Mouse (Mus musculus) forebrain, embryonic 10.5 days (tissue): ENCODE measurements around the gene Hint2. TPM values are rescaled to one million over a fixed set of nuclear protein-coding genes. Genes with fewer than 3 reads are reported as not detected.

Experiments
- DNase-seq: peaks from one replicate; pipeline ENCODE4 v3.0.0-alpha.2; 2017; ENCODE audit warnings: low spot score; ENCODE audit errors: extremely low spot score
- H3K27ac ChIP-seq: fragments of 300-500 bp; sonication (generic); 2 replicates; pipeline ENCODE4 v1.5.1; 2016; ENCODE audit warnings: mild to moderate bottlenecking
- H3K27me3 ChIP-seq: fragments of 300-500 bp; sonication (generic); 2 replicates; pipeline ENCODE4 v1.6.1; 2016; ENCODE audit warnings: mild to moderate bottlenecking; ENCODE audit not compliant: poor library complexity, severe bottlenecking
- H3K36me3 ChIP-seq: fragments of 300-500 bp; sonication (generic); replicated peaks from 2 replicates; pipeline ENCODE4 v1.6.1; 2016; ENCODE audit warnings: mild to moderate bottlenecking, moderate library complexity
- H3K4me1 ChIP-seq: fragments of 300-500 bp; sonication (generic); 2 replicates; pipeline ENCODE4 v1.6.1; 2016
- H3K4me3 ChIP-seq: fragments of 300-500 bp; sonication (generic); 2 replicates; pipeline ENCODE4 v1.5.1; 2016; ENCODE audit warnings: mild to moderate bottlenecking, moderate library complexity
- H3K9me3 ChIP-seq: fragments of 300-500 bp; sonication (generic); 2 replicates; pipeline ENCODE4 v1.6.1; 2016; ENCODE audit warnings: mild to moderate bottlenecking, moderate library complexity
- WGBS: fragments of 180-500 bp; shearing (Covaris S2); methylation state at CpG from one replicate; pipeline ENCODE4 v1.1.7; 2016; 5-methylcytosine and 5-hydroxymethylcytosine counted together
- polyA plus RNA-seq: library from polyadenylated mRNA; unstranded; fragments of >200 nt; fragmentation: Nextera tagmentation; extraction: Ambion mirVana; gene quantifications from 2 replicates; pipeline ENCODE4 v1.2.1, GENCODE M21; 2016

Hint2 gene
- polyA plus RNA-seq, 1 experiment from 2014 or later: 69.7 TPM

DNA sequence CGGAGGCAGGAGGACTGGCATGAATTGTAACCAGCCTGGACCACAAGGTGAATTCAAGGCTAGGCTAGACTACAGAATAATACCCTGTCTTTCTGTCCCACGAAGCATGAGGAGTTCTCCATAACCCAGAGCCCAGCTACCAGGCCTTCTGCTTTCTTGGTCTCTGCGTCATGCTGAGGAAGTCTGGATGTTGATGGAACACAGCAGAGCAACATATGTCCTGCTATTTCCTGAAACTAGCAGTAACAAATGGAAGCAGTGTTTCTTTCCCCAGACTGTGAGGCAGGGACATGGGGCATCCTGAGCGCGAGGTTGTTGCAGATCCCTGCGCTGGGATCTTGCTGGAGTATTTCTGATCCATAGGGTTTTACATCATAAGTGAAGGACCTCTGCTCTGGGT is 22.3 kb upstream of the Hint2 start:
- Histone ChIP-seq H3K4me1 (no peaks in the 10 kb centered on the region), H3K36me3 (peaks cover 30% of the 10 kb centered on the region), H3K27ac (no peak overlapping the region), H3K4me3 (no peak overlapping the region), H3K27me3 (no peaks in the 10 kb centered on the region), H3K9me3 (no peaks in the 10 kb centered on the region)
- no peak for DNase-seq
- WGBS: 85% methylated on average over 6 of the region's 6 CpGs

DNA sequence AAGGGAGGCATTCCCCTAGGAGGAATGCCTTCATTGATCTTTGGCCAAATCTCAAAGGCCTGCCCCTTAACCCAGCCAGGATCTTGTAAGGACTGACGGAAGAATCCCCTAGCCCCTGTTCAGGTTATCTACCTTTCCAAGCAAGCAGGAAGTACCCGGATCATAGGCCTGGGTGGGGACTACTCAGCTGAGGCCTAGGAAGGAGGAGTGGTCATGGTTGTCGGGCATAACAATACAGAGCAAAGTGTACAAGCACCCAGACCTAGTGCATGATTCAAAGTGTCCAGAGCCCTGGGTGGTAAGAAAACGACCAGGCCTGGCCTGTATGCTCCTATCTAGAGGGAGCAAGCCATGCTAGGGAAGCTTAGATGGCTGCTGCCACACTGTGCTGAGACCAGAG is 19.3 kb upstream of the Hint2 start:
- WGBS: 73% methylated on average over 4 of the region's 4 CpGs
- DNase-seq: no peak
- Histone ChIP-seq H3K27me3 (peaks cover 8% of the 10 kb centered on the region), H3K27ac (no peak overlapping the region), H3K4me3 (no peak overlapping the region), H3K9me3 (no peaks in the 10 kb centered on the region), H3K36me3 (peaks cover 10% of the 10 kb centered on the region), H3K4me1 (peaks cover 11% of the 10 kb centered on the region)

DNA sequence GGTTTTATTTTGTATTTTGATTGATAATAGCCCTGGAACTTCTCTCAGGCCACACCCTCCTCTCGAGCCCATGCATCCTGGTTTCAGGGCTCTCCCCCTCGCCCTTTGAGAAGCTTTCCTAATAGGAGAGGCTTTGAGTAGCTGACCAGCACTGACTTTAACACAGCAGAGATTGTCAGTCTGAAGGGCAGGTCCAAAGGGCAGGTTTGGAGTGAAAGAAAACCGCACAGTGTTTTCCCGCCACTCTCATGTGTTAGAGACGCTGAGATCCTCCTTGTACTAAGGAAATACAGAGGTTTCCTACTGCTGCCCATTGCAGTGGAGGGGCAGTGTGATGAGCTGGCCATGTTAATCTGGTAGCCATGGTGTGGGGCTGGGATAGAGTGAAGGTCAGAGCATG is 18.7 kb upstream of the Hint2 start:
- H3K4me3 ChIP-seq: no peak overlapping the region
- peaks cover 14% of the 10 kb centered on the region for H3K27me3 ChIP-seq
- H3K4me1 ChIP-seq: peaks cover 18% of the 10 kb centered on the region
- DNase-seq: no peak
- no peaks in the 10 kb centered on the region for H3K9me3 ChIP-seq
- peaks cover 10% of the 10 kb centered on the region for H3K36me3 ChIP-seq
- 79% methylated on average over 5 of the region's 5 CpGs for WGBS
- H3K27ac ChIP-seq: no peak overlapping the region

DNA sequence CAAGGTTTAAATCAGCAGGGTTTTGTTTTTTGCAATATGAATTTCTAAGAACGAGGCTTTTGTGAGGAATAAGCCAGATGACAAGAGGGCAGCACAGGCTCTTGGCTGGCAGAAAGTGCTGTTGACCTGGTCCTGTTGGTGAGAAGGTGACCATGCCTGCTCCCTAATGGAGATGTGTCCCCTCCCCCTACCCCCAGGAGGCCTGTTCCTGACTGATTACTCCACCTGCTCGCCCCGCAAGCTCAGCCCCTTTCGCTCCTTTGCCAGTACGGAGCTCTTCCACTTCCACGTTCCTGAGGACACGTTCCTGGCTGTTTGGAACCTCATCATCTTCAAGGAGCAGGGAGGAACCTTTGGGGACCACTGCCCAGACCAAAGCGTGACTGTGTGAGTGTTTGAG is 17.4 kb upstream of the Hint2 start:
- Histone ChIP-seq H3K27ac (no peak overlapping the region), H3K36me3 (peaks cover 10% of the 10 kb centered on the region), H3K4me1 (peaks cover 27% of the 10 kb centered on the region), H3K9me3 (no peaks in the 10 kb centered on the region), H3K4me3 (no peak overlapping the region), H3K27me3 (peaks cover 20% of the 10 kb centered on the region)
- WGBS: 78% methylated on average over 8 of the region's 8 CpGs
- no peak for DNase-seq

DNA sequence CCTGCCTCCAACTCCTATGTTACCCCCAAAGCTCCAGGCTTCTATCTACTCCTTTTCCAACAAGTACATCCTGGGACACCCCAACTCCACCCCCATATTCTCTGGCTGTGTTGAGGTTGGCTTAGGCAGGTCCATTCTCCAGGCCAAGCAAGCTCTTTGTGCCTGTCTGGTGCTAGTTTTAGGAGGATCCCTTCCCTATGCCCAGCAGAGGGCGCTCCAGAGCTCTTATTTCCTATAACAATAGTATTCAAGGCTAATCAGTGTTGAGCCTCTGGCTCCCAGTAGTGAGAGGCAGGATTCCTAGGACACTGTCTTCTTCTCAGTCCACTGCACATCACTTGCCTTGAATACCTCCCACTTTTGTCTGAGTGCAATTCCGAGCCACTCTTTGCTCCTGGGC is 15.8 kb upstream of the Hint2 start:
- H3K4me3 ChIP-seq: no peak overlapping the region
- peaks cover 6% of the 10 kb centered on the region for H3K36me3 ChIP-seq
- H3K27me3 ChIP-seq: peaks cover 35% of the 10 kb centered on the region
- H3K9me3 ChIP-seq: no peaks in the 10 kb centered on the region
- 0 out of 2 replicates have a peak overlapping the region, but pooled peaks have one; percentile 22 for H3K27ac ChIP-seq
- DNase-seq: peak; percentile 87
- WGBS: 0% methylated on average over 2 of the region's 2 CpGs
- peaks cover 32% of the 10 kb centered on the region for H3K4me1 ChIP-seq

DNA sequence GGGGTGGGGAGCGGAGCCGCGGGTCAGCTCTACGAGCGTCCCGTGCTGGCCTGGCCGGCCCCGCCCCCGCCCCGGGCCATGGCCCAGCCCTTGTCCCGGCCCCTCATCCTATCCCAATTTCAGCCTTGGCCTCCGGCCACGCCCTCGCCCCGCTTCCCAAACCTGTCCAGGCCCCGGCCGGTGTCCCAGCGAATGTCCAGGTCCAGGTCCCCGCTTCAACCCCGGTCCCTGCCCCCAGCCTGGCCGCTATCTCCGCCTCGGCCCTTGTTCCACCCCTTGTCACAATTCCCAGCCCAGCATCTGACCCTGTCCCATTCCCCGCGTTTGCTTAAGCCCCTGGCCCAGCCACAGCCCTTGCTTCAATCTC is 13.1 kb upstream of the Hint2 start:
- DNase-seq: peak; percentile 82
- H3K4me1 ChIP-seq: peaks cover 32% of the 10 kb centered on the region

DNA sequence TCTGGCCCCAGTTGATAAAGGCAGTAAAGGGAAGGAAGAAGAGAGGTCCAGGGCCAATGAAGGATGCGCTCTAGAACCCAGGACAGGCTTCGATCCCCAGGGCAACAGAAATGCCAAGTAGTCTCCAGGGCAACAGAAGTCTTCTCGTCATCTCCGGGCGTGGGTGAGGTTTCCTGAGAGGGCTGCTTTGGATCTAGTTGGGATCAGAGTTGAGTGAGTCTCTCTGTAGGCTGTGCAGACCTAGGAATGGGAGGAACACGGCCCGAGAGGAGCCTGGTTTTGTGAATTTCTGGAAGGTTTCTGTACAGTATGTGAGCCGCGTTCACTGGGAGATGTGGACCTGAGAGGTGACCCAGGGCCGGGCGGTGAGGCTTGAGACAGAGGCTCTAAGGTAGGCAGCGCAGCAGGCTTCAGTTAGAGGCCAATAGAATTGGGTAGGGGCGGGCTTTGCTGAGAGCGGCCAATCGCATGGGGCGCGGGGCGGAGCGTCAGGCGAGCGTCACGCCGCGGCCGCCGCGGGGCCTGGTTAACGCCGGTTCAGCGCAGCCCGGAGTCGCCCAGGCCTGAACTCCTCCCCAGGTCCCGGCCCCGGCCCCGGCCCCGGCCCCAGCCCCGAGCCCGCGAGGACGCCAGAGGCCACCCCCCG is 12.6 kb upstream of the Hint2 start, which contains the start of the genes Tmem8b and Fam221b:
Gene Tmem8b, plus strand, starts transcription at position 190 of the 646 bp plus-strand sequence.
Gene Fam221b, minus strand, starts transcription at position 364 of the 646 bp plus-strand sequence.
- 4% methylated on average over 40 of the region's 41 CpGs for WGBS
- Histone ChIP-seq H3K27me3 (peaks cover 64% of the 10 kb centered on the region), H3K36me3 (no peaks in the 10 kb centered on the region), H3K9me3 (no peaks in the 10 kb centered on the region), H3K4me3 (peak within 1 kb of the TSS; percentile 82), H3K27ac (peak within 1 kb of the TSS; percentile 93), H3K4me1 (peaks cover 32% of the 10 kb centered on the region)
- peak; percentile 88 for DNase-seq

More for the DNA sequence above, 13.1 kb upstream of the Hint2 start:
- 2% methylated on average over 21 of the region's 25 CpGs for WGBS
- Histone ChIP-seq H3K4me3 (peak overlapping the region; percentile 82), H3K27ac (peak overlapping the region; percentile 93), H3K36me3 (peaks cover 3% of the 10 kb centered on the region), H3K9me3 (no peaks in the 10 kb centered on the region), H3K27me3 (peaks cover 61% of the 10 kb centered on the region)

DNA sequence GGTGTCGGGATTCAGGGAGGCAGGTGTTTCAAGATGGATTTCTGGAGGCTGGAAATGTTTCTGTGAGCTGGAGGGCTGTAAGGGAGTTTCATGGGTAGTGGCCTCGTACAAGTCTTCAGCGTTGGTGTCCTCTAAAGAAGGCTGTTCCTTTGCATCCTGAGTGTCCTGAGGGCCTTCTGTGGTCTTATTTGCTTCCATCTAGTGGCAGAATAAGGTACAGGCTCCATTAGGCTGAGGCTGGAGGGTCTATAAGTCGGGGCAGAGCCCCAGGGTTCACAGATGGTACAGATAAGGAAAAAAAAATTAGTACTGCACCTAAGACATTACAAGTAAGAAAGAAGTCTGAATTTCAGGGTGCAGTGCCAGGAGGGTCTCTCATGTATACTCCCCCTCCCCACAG is 10.1 kb upstream of the Hint2 start:
- WGBS: 31% methylated on average over 4 of the region's 4 CpGs
- peaks cover 25% of the 10 kb centered on the region for H3K4me1 ChIP-seq
- peaks cover 87% of the 10 kb centered on the region for H3K27me3 ChIP-seq
- no peaks in the 10 kb centered on the region for H3K36me3 ChIP-seq
- H3K9me3 ChIP-seq: no peaks in the 10 kb centered on the region
- no peak overlapping the region for H3K4me3 ChIP-seq
- DNase-seq: no peak
- no peak overlapping the region for H3K27ac ChIP-seq

DNA sequence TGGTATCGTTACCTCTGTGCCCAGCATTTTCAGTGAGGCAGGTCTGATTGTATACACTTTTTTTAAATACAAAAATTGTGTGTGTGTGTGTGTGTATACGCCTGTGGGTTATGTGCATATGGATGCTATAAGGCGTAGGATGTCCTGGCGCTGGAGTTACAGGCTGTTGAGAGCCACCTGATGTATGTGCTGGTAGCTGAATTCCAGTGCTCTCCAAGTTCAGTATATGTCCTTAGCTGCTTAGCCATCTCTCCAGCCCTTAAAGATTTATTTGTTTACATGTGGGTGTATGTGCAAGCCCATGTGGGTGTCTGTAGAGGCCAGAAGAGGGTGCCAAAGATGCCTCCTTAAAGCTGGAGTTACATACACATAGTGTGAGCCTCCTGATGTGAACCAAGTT is 880 bp upstream of the Hint2 start:
- Histone ChIP-seq H3K36me3 (no peaks in the 10 kb centered on the region), H3K27ac (peak overlapping the region; percentile 30; the same call in 1 of the 2 replicates), H3K4me1 (peaks cover 33% of the 10 kb centered on the region), H3K9me3 (no peaks in the 10 kb centered on the region), H3K4me3 (peak overlapping the region; percentile 68), H3K27me3 (peaks cover 29% of the 10 kb centered on the region)
- DNase-seq: no peak
- WGBS: 64% methylated on average over 4 of the region's 4 CpGs

DNA sequence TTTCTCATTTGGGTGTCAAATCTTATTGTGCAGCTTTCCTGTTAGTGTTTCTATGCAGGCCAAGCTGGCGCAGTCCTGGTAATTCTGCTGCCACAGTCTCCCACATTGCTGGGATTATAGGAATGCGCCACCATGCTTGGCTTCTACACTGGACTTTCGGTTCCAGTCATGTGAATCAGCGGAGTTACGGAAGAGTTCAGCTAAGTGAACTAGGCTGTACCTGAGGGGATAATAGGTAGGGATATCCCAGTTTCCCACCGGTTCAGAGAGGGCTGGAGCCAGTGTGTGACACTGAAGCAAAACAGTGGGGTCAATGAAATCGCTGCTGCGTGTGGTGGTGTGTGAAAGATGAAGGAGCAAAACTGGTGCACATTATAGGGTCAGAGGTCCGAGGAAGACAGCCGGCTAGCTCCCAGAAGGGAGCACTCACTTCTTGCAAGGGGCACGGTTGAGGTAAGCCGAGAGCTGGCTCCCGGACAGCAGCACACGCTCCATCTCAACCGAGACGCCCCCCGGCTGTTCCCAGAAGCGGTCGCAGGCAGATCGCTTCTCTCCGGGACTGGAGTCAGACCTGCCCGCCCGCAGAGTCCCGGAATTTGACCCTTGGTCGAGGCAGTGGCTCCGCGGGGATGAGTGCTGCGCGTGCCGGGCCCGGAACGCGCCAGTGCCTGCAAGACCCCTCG is 469 bp downstream of the Hint2 start:
- Histone ChIP-seq H3K4me3 (peak overlapping the region; percentile 68), H3K27ac (peak overlapping the region; percentile 90), H3K9me3 (no peaks in the 10 kb centered on the region), H3K27me3 (peaks cover 16% of the 10 kb centered on the region), H3K36me3 (peaks cover 2% of the 10 kb centered on the region), H3K4me1 (peaks cover 33% of the 10 kb centered on the region)
- WGBS: 6% methylated on average over 34 of the region's 34 CpGs
- no peak for DNase-seq

DNA sequence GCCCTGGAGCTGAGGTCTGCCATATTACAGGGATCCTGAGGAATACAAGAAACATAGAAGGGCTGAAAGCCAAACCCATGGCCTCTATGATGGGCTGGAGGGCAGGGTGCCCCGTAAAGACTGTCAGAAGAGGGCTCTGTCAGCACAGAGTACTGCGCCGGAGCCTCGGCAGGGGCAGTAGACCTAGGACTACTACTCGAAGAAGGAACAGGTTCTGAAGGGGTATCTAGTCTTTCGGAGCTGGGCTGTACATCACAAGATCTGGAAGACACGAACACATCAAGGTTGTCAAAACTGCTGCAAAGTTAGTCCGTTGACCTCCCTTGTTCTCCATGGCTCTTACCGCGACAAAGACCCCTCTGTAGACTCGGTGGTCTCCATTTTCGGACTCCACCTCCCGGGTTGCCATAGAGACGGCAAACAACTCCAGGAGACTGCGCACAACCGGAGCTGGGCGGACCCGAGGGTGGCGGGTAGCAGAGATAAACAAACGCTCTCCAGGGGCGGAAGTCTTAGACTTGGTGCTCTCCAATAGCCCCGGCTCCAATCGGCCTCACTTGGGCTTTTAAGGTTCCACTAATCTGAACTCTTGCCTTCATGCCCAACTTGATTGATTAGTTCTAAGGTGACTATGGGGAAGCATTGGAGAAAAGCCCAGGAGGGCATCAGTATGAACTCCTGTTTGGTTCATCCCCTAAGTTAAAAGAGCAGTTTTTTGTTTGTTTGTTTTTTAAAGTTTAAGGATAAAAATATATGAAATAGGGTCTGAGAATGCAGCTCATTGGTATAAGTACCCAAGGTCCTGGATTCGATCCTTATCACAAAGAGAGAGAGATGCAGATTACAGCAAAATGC is 2.9 kb downstream of the Hint2 start, which contains the start of gene Spag8:
Gene Spag8, minus strand, starts transcription at position 434 of the 855 bp plus-strand sequence.
- H3K9me3 ChIP-seq: peaks cover 9% of the 10 kb centered on the region
- H3K36me3 ChIP-seq: peaks cover 15% of the 10 kb centered on the region
- WGBS: 14% methylated on average over 24 of the region's 24 CpGs
- DNase-seq: peak; percentile 59
- H3K4me3 ChIP-seq: peak within 1 kb of the TSS; percentile 47
- peak within 1 kb of the TSS; percentile 60 for H3K27ac ChIP-seq
- H3K4me1 ChIP-seq: peaks cover 33% of the 10 kb centered on the region
- no peaks in the 10 kb centered on the region; the same call in 1 of the 2 replicates for H3K27me3 ChIP-seq

DNA sequence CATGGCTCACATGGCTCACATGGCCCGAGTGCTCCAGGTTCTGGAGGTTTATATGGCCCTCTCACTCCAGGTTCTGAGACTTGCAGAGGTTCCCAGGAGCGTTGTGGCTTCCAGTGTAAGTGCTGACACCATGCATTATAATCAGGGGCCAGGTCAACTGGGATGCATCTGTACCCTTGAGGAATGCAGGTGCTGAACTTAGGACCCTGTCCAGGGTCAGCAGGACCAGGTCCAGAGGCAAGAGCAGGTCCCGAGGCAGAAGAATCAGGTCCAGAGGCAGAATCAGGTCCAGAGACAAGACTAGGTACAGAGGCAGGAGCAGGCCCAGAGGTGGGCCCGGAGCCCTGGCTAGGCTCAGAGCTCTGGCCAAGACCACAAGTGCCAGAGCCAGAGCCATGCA is 3.5 kb downstream of the Hint2 start:
- DNase-seq: no peak
- Histone ChIP-seq H3K36me3 (peaks cover 15% of the 10 kb centered on the region), H3K4me1 (peaks cover 33% of the 10 kb centered on the region), H3K4me3 (peak overlapping the region; percentile 47), H3K27ac (peak overlapping the region; percentile 60), H3K9me3 (peaks cover 9% of the 10 kb centered on the region), H3K27me3 (no peaks in the 10 kb centered on the region)
- WGBS: 91% methylated on average over 4 of the region's 4 CpGs
